Mouse (Mus musculus): Measurements from ENCODE around the gene Pafah1b3. TPM values are rescaled to one million over a fixed set of nuclear protein-coding genes. Genes with fewer than 3 reads are reported as not detected.

Pafah1b3 gene
- polyA plus RNA-seq, 1 experiment from 2014 or later, result 513 TPM

- Histone ChIP-seq H3K4me2 (no peak overlapping the region), H3K27ac (no peak overlapping the region), H3K36me3 (ENCODE audit: poor library complexity, severe bottlenecking) (peaks cover 73% of the 10 kb centered on the region), H3K4me3 (no peak overlapping the region; the same call in 1 of the 2 replicates), H3K9me3 (replicated peaks) (no peaks in the 10 kb centered on the region), H3K27me3 (no peaks in the 10 kb centered on the region), H3K4me1 (peaks cover 46% of the 10 kb centered on the region), H3K9ac (no peak overlapping the region)
- ATAC-seq, result no peak
- 84% methylated on average over 8 of the region's 8 CpGs for WGBS
Measured at GRCm38 (mm10) chr7:25286989-25287388, 10.8 kb downstream of the Pafah1b3 start.

- WGBS, result 86% methylated on average over 20 of the region's 20 CpGs
- Histone ChIP-seq H3K36me3 (ENCODE audit: poor library complexity, severe bottlenecking) (peaks cover 60% of the 10 kb centered on the region), H3K9me3 (replicated peaks) (no peaks in the 10 kb centered on the region), H3K4me1 (peaks cover 43% of the 10 kb centered on the region), H3K4me3 (no peak overlapping the region), H3K4me2 (peak overlapping the region; percentile 81; the same call in 1 of the 2 replicates), H3K27ac (no peak overlapping the region; the same call in 1 of the 2 replicates), H3K9ac (no peak overlapping the region), H3K27me3 (no peaks in the 10 kb centered on the region)
- ATAC-seq, result no peak
Measured at GRCm38 (mm10) chr7:25285511-25286238, 12.1 kb downstream of the Pafah1b3 start.

- Histone ChIP-seq H3K4me3 (peak overlapping the region; percentile 76), H3K27me3 (no peaks in the 10 kb centered on the region), H3K9me3 (replicated peaks) (no peaks in the 10 kb centered on the region), H3K9ac (peak overlapping the region; percentile 89), H3K4me1 (peaks cover 50% of the 10 kb centered on the region), H3K4me2 (peak overlapping the region; percentile 81), H3K27ac (peak overlapping the region; percentile 27; the same call in 1 of the 2 replicates), H3K36me3 (ENCODE audit: poor library complexity, severe bottlenecking) (peaks cover 51% of the 10 kb centered on the region)
- WGBS, result 63% methylated on average over 5 of the region's 5 CpGs
- no peak for ATAC-seq
Measured at GRCm38 (mm10) chr7:25284766-25285165, 13.0 kb downstream of the Pafah1b3 start.

- Histone ChIP-seq H3K4me3 (peak overlapping the region; percentile 76), H3K4me1 (peaks cover 54% of the 10 kb centered on the region), H3K27ac (peak overlapping the region; percentile 100), H3K9me3 (replicated peaks) (no peaks in the 10 kb centered on the region), H3K4me2 (peak overlapping the region; percentile 81), H3K9ac (peak overlapping the region; percentile 89), H3K36me3 (ENCODE audit: poor library complexity, severe bottlenecking) (peaks cover 45% of the 10 kb centered on the region), H3K27me3 (no peaks in the 10 kb centered on the region)
- WGBS, result 72% methylated on average over 2 of the region's 2 CpGs
- ATAC-seq, result no peak
Measured at GRCm38 (mm10) chr7:25284171-25284570, 13.6 kb downstream of the Pafah1b3 start.

- Histone ChIP-seq H3K9me3 (replicated peaks) (no peaks in the 10 kb centered on the region), H3K4me3 (peak overlapping the region; percentile 76), H3K27ac (peak overlapping the region; percentile 100), H3K36me3 (ENCODE audit: poor library complexity, severe bottlenecking) (peaks cover 39% of the 10 kb centered on the region), H3K4me2 (peak overlapping the region; percentile 81), H3K9ac (peak overlapping the region; percentile 89), H3K4me1 (peaks cover 54% of the 10 kb centered on the region), H3K27me3 (no peaks in the 10 kb centered on the region)
- 22% methylated on average over 5 of the region's 5 CpGs for WGBS
- no peak for ATAC-seq
Measured at GRCm38 (mm10) chr7:25283637-25284036, 14.1 kb downstream of the Pafah1b3 start.

- peaks cover 57% of the 10 kb centered on the region for H3K4me1 ChIP-seq
- peaks cover 31% of the 10 kb centered on the region for H3K36me3 ChIP-seq (ENCODE audit: poor library complexity, severe bottlenecking)
- H3K4me2 ChIP-seq, result peak overlapping the region; percentile 81
- H3K9ac ChIP-seq, result peak overlapping the region; percentile 89
- WGBS, result under 1% methylated on average over 34 of the region's 36 CpGs
- H3K27ac ChIP-seq, result peak overlapping the region; percentile 100
- no peaks in the 10 kb centered on the region for H3K27me3 ChIP-seq
- no peak for ATAC-seq
- H3K9me3 ChIP-seq (replicated peaks), result no peaks in the 10 kb centered on the region
- peak overlapping the region; percentile 76 for H3K4me3 ChIP-seq
Measured at GRCm38 (mm10) chr7:25282731-25283211, 15.0 kb downstream of the Pafah1b3 start.

GRCm38 (mm10) chr7:25281734-25282601 lies 15.8 kb downstream of the Pafah1b3 start:
- Histone ChIP-seq H3K9ac (peak overlapping the region; percentile 89), H3K9me3 (replicated peaks) (no peaks in the 10 kb centered on the region), H3K4me1 (peaks cover 64% of the 10 kb centered on the region), H3K27me3 (no peaks in the 10 kb centered on the region), H3K27ac (peak overlapping the region; percentile 100), H3K36me3 (ENCODE audit: poor library complexity, severe bottlenecking) (peaks cover 23% of the 10 kb centered on the region), H3K4me3 (peak overlapping the region; percentile 76), H3K4me2 (peak overlapping the region; percentile 81)
- WGBS, result 0% methylated on average over 50 of the region's 108 CpGs
- peak; percentile 71 for ATAC-seq

- H3K4me2 ChIP-seq, result peak overlapping the region; percentile 81
- no peaks in the 10 kb centered on the region for H3K27me3 ChIP-seq
- H3K4me1 ChIP-seq, result peaks cover 64% of the 10 kb centered on the region
- no peak for ATAC-seq
- H3K4me3 ChIP-seq, result peak overlapping the region; percentile 76
- H3K36me3 ChIP-seq (ENCODE audit: poor library complexity, severe bottlenecking), result peaks cover 15% of the 10 kb centered on the region
- peak overlapping the region; percentile 56 for H3K9ac ChIP-seq
- WGBS, result 21% methylated on average over 12 of the region's 12 CpGs
- no peaks in the 10 kb centered on the region for H3K9me3 ChIP-seq (replicated peaks)
- H3K27ac ChIP-seq, result peak overlapping the region; percentile 100
Measured at GRCm38 (mm10) chr7:25281166-25281733, 16.5 kb downstream of the Pafah1b3 start.

GRCm38 (mm10) chr7:25279861-25280791 lies 17.7 kb downstream of the Pafah1b3 start:
- H3K4me1 ChIP-seq, result peaks cover 66% of the 10 kb centered on the region
- H3K27me3 ChIP-seq, result no peaks in the 10 kb centered on the region
- H3K9ac ChIP-seq, result peak overlapping the region; percentile 85
- H3K27ac ChIP-seq, result peak overlapping the region; percentile 100
- 0% methylated on average over 6 of the region's 6 CpGs for WGBS
- peak overlapping the region; percentile 76 for H3K4me3 ChIP-seq
- peak overlapping the region; percentile 81 for H3K4me2 ChIP-seq
- ATAC-seq, result peak; percentile 9; the same call in 1 of the 2 replicates
- H3K9me3 ChIP-seq (replicated peaks), result no peaks in the 10 kb centered on the region
- peaks cover 9% of the 10 kb centered on the region for H3K36me3 ChIP-seq (ENCODE audit: poor library complexity, severe bottlenecking)

- H3K4me2 ChIP-seq, result peak overlapping the region; percentile 81
- peak; percentile 64 for ATAC-seq
- H3K9ac ChIP-seq, result peak overlapping the region; percentile 85
- peaks cover 65% of the 10 kb centered on the region for H3K4me1 ChIP-seq
- H3K27me3 ChIP-seq, result no peaks in the 10 kb centered on the region
- H3K36me3 ChIP-seq (ENCODE audit: poor library complexity, severe bottlenecking), result peaks cover 5% of the 10 kb centered on the region; the same call in 1 of the 2 replicates
- no peaks in the 10 kb centered on the region for H3K9me3 ChIP-seq (replicated peaks)
- peak overlapping the region; percentile 76 for H3K4me3 ChIP-seq
- under 1% methylated on average over 38 of the region's 49 CpGs for WGBS
- peak overlapping the region; percentile 100 for H3K27ac ChIP-seq
Measured at GRCm38 (mm10) chr7:25279076-25279860, 18.5 kb downstream of the Pafah1b3 start.

All from forebrain, embryonic 13.5 days (tissue).